Mouse (Mus musculus): ENCODE results near the gene Dpp4.

GRCm38 (mm10) chr2:62459241-62460174 lies 47.5 kb upstream of the Dpp4 start:
- TF ChIP-seq CTCF (IDR thresholded peaks at IDR 0.05; ENCODE audit: borderline replicate concordance, extremely low read depth, insufficient read depth, insufficient read length) (no peak), POLR2A (IDR thresholded peaks at IDR 0.05; ENCODE audit: borderline replicate concordance, extremely low read depth, insufficient read depth, insufficient read length, poor library complexity, severe bottlenecking) (no peak)

Measured in brain, embryonic 14.5 days (tissue).